Mouse (Mus musculus): Measurements from ENCODE around the gene Nup155.
A peak's percentile ranks its signal among the peaks of the same experiment; 100 is the strongest.
"Not testable (repeated sequence)": the region's sequence is repeated elsewhere in the genome, so short reads cannot be mapped to it uniquely, and the experiment has no call there.

Nup155 gene

GRCm38 (mm10) chr15:8108966-8109743, at the start of gene Nup155:
Nup155 (plus strand) TSS chr15:8109273.
- peak; percentile 92 for DNase-seq (ENCODE audit: extremely low spot score, low spot score)

GRCm38 (mm10) chr15:8065221-8065620, 43.9 kb upstream of the Nup155 start:
- DNase-seq (ENCODE audit: extremely low spot score, low spot score): no peak

GRCm38 (mm10) chr15:8073159-8073558, 35.9 kb upstream of the Nup155 start:
- DNase-seq (ENCODE audit: extremely low spot score, low spot score): not testable (repeated sequence)

GRCm38 (mm10) chr15:8082139-8082538, 26.9 kb upstream of the Nup155 start:
- no peak for DNase-seq (ENCODE audit: extremely low spot score, low spot score)

GRCm38 (mm10) chr15:8087293-8087692, 21.8 kb upstream of the Nup155 start:
- no peak for DNase-seq (ENCODE audit: extremely low spot score, low spot score)

GRCm38 (mm10) chr15:8088715-8089114, 20.4 kb upstream of the Nup155 start:
- no peak for DNase-seq (ENCODE audit: extremely low spot score, low spot score)

- DNase-seq (ENCODE audit: extremely low spot score, low spot score): no peak
Measured at GRCm38 (mm10) chr15:8090685-8091084, 18.4 kb upstream of the Nup155 start.

- not testable (repeated sequence) for DNase-seq (ENCODE audit: extremely low spot score, low spot score)
Measured at GRCm38 (mm10) chr15:8092668-8093067, 16.4 kb upstream of the Nup155 start.

- peak; percentile 45 for DNase-seq (ENCODE audit: extremely low spot score, low spot score)
Measured at GRCm38 (mm10) chr15:8097853-8098252, 11.2 kb upstream of the Nup155 start.

- peak; percentile 99 for DNase-seq (ENCODE audit: extremely low spot score, low spot score)
Measured at GRCm38 (mm10) chr15:8098774-8099749, 10.0 kb upstream of the Nup155 start, which contains the start of gene Wdr70. Wdr70 (minus strand) TSS chr15:8099209.

- DNase-seq (ENCODE audit: extremely low spot score, low spot score): not testable (repeated sequence)
Measured at GRCm38 (mm10) chr15:8101975-8102542, 7.0 kb upstream of the Nup155 start.

- no peak for DNase-seq (ENCODE audit: extremely low spot score, low spot score)
Measured at GRCm38 (mm10) chr15:8108360-8108965, 610 bp upstream of the Nup155 start.

- DNase-seq (ENCODE audit: extremely low spot score, low spot score): no peak
Measured at GRCm38 (mm10) chr15:8109782-8110181, 709 bp downstream of the Nup155 start.

- DNase-seq (ENCODE audit: extremely low spot score, low spot score): no peak
Measured at GRCm38 (mm10) chr15:8129281-8129680, 20.2 kb downstream of the Nup155 start.

- no peak for DNase-seq (ENCODE audit: extremely low spot score, low spot score)
Measured at GRCm38 (mm10) chr15:8131268-8131667, 22.2 kb downstream of the Nup155 start.

GRCm38 (mm10) chr15:8131761-8132160, 22.7 kb downstream of the Nup155 start:
- no peak for DNase-seq (ENCODE audit: extremely low spot score, low spot score)

- no peak for DNase-seq (ENCODE audit: extremely low spot score, low spot score)
Measured at GRCm38 (mm10) chr15:8135606-8136005, 26.5 kb downstream of the Nup155 start.

GRCm38 (mm10) chr15:8161841-8162240, 52.8 kb downstream of the Nup155 start:
- DNase-seq (ENCODE audit: extremely low spot score, low spot score): no peak

- DNase-seq (ENCODE audit: extremely low spot score, low spot score): peak; percentile 95
Measured at GRCm38 (mm10) chr15:8168591-8169265, 59.7 kb downstream of the Nup155 start, which contains the start of gene Cplane1. Cplane1 (plus strand) TSS chr15:8169106.

- DNase-seq (ENCODE audit: extremely low spot score, low spot score): no peak
Measured at GRCm38 (mm10) chr15:8169266-8169746, 60.2 kb downstream of the Nup155 start.
